Mouse (Mus musculus) heart, adult 9 months (tissue): ENCODE measurements around the gene Bcas3.
A peak's percentile ranks its signal among the peaks of the same experiment; 100 is the strongest.

Source experiments
- DNase-seq, 2 experiments: peaks; one replicate each; pipeline ENCODE4 v3.0.0; 2022; ENCODE audit warnings: low spot score in 2 of 2

The Bcas3 gene

DNA sequence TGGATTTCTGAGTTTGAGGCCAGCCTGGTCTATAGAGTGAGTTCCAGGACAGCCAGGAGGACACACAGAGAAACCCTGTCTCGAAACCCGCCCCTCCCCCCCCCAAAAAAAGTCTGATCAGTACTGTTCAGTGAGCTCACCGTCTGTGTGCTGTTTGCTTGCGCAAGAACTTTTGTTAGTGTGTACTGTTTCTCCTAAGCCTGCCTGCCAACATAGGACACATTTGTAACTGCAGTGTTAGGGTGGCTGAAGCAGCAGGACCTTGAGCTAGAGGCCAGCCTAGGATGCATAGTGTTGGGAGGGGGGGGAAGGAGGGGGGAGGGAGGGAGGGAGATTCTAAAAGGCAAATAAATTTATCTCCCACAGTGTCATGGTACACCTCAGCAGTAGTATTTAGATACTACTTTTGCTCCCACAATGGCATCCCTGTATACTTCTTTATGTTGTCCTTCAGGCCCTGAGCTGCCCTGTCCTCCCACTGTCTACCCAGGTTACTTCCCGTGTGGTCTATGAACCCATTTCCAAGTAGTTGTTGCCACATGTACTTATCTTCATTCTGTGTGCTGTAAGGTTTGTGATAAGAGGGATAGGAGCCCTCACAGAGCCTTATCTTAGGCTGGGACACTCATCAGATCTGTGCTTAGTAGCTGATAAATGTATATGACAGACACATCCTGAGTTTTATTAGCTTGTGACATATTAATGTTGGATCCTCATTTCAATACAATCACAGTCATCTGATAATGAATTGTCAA is 176.7 kb downstream of the Bcas3 start:
- DNase-seq = no peak

- no peak for DNase-seq
Observed at GRCm38 (mm10) chr11:85540989-85541388, 188.0 kb downstream of the Bcas3 start.

GRCm38 (mm10) chr11:85543311-85543710 is 190.3 kb downstream of the Bcas3 start:
- no peak for DNase-seq

GRCm38 (mm10) chr11:85545602-85546001 is 192.6 kb downstream of the Bcas3 start:
- no peak for DNase-seq

DNA sequence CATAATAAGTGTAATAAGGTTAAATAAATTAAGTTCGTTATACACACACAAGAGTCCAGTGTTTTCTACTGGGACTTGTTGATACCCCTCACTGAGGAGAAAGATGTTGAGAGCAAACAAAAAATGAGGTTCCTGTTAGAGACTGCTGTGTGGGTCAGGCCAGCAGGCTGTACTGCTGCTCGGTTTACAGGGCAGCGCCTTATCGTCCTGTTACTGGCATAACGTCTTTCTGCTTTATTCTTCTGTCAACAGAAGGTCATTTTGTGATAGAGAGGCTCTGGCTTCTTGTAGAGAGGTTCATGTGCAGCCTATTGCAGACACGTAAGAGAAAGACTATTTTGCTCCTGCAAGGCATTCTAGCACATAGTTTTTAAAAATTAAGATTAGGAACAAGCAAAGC is 195.0 kb downstream of the Bcas3 start:
- DNase-seq = no peak

DNA sequence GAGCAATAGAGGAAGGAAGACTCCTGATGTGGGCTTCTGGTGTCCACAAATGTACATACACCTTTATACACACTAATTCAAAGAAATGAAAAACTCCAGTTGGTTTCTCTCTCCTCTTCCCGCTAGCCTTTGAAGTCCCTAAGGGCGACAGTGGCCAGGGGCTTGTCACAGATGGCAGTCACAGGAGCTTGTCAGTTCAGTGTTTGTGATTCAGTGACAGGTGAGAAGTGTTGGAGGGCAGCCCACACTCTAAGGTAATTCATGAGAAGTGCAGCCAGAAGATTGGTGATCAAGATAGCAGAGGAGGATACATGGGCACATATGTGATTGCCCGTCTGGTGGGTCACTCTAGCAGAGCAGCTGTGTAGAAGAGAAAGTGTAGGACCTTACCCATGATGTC is 196.7 kb downstream of the Bcas3 start:
- DNase-seq = no peak

DNA sequence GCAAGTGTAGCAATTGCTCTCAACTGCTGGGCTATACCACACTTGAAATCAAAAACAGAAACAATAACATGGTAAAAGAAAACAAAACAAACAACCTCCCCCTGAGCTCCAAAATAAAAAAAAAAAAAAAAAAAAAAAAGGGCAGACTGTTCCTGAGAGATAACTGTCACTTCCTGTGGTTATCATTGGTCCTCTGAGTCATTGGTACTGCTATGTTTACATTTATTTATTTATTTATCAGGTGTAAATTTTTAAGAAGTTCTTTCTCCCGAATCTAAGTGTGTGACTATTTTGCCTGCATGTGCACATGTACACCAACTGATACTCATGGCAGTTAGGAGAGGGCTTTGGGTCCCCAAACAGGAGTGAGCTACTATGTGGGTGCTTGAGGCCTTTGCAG is 202.1 kb downstream of the Bcas3 start:
- DNase-seq = no peak

DNA sequence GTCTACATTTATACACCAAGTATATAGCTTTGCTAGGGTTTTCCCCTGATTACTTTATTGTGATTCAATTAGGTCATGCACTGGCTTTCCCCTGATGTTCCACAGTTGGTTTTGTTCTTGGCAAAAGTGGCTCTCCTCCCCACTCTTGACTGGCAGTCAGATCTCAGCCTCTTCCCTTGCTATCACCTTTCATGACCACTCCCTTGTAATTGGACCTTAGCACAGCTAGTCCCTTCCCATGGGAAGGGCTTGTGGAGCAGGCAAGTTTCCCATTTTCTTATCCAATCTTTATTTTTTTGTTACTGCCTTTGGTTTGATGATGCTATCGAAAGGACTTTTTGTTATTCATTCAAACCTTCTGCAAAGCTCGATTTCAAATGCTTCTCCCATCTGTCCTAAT is 202.8 kb downstream of the Bcas3 start:
- no peak for DNase-seq

DNA sequence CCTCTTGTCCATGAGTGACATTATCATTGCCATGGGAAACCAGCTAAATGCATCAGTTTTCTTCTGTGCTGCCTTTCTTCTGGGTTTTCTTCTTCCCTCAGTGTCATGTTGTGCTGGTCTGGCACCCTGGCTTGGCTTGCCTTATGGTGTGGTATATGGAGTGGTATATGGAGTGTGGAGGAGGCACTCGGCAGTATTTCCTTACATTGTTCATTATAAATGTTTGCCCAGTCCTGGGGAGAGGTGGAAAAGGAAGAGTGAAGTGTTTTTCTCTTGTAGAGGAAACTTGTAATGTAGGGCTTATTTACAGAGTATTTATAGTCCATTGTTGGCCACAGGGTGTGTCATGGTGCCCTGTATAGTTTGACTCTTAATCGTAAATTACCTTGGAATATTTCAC is 212.1 kb downstream of the Bcas3 start:
- DNase-seq = no peak

DNA sequence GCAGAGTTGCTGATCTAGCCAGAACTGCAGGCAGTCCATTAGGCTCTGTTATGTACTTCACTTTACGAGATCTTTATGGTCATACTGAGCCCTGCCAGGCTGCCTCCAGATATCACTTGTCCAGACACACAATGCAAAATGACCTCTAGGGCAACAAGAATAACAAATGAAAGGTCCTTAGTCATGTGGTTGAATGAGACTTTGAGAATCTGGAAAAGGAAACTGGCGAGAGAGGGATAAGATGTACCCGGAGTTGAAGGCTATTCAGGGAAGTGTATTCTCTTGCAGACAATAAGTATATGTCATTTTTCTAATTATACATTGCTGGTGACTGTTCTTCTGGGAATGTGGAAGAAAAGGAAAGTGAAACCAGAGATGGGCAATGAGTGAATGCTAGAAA is 218.1 kb downstream of the Bcas3 start:
- peak in 1 of 2 experiments; percentile 15 for DNase-seq

GRCm38 (mm10) chr11:85571936-85572335 is 219.0 kb downstream of the Bcas3 start:
- peak in 1 of 2 experiments; percentile 14 for DNase-seq

GRCm38 (mm10) chr11:85572590-85572989 is 219.6 kb downstream of the Bcas3 start:
- no peak for DNase-seq

DNA sequence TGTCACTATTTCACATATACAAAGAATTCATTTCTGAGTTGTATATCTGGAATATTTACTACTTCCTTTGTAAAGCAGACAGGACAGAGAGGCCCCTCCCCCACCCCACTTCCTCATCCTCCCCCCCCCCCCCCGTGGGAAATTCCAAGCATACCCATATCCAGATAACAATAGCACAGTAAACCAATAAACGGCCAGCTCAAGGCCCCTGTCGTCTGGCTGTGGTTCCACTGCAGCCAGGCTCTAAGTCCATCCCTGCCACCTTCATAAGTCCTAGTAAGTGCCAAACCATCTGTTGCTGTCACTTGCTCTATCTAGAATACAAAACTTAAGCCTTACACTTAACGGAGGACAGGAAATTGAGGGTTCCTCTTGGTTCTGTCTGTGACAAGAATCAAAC is 221.5 kb downstream of the Bcas3 start:
- peak; percentile 30 to 56 for DNase-seq

DNA sequence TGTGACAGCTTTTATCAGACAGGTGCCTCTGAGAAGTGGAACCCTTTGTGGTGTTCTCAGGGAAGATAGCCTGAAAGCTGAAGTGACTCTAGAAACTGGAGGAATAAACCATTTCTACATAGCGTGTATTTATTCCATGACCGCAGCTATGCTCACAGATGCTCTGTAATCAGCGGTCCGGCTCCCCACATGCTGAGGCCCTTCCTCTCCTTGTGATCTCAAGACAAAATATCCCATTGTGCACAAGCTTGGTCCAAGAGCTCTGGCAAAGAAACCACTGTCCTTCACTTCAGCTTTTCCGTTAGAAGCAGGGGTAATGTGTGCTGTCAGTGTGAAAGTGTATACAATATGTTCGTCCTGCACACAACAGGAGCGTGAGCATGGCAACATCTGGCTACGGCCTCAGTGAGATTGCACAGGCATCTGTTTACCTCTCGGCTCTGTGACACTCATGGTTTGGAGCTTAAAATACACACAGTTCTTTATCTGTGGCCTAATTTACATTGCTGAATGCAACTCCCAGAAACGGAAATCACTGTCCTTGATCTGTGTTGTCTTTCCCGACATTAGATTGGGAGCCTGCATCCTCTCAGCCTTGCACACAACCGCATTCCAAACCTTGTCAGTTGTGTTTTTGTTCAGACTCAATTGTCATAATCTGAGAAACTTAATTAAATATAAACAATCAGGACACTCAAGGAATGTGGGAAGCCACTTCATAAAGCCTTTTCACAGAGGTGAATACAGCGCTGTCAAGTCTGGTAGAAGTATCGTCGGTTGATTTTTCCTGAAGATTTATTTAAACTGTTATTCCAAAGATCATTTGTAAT is 225.1 kb downstream of the Bcas3 start:
- no peak for DNase-seq

GRCm38 (mm10) chr11:85584086-85584485 is 231.1 kb downstream of the Bcas3 start:
- no peak for DNase-seq

DNA sequence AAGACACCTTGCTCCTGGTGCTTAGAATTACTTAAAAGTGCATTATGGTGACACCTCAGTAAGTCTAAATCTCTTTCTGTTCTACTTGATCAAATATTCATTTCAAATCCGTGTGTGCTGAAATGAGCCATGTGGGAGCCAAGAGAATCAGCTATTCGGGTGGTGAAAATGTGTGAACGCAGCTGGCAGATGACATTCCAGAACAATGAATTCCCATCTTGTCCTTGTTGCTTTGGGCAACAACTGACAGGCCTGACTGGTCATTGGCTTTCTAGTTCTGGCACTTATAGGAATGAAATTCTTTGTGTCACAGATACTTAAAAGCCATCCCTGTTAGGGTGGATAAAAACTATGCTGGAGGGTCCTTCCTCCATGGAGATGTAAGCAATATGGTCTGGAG is 240.7 kb downstream of the Bcas3 start:
- DNase-seq = no peak

DNA sequence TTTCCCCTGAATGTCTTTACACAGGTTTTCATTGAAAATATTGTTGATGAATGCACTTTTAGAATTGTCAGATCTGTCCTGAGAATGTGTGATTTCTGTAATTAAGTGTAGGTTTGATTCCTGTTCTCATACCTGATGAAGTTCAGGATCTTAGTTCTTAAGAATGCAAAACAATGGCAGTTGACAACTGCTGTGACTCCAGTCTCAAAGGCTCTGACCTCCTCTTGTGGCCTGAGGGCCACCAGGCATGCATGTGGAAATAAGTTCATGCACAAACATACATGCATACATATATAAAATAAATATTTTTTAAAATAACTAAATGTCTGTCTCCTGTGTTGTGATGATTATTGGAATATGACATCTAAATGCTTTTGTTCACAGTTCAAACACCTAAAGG is 246.3 kb downstream of the Bcas3 start:
- DNase-seq = no peak

GRCm38 (mm10) chr11:85603546-85604322 is 250.8 kb downstream of the Bcas3 start:
- DNase-seq = no peak

DNA sequence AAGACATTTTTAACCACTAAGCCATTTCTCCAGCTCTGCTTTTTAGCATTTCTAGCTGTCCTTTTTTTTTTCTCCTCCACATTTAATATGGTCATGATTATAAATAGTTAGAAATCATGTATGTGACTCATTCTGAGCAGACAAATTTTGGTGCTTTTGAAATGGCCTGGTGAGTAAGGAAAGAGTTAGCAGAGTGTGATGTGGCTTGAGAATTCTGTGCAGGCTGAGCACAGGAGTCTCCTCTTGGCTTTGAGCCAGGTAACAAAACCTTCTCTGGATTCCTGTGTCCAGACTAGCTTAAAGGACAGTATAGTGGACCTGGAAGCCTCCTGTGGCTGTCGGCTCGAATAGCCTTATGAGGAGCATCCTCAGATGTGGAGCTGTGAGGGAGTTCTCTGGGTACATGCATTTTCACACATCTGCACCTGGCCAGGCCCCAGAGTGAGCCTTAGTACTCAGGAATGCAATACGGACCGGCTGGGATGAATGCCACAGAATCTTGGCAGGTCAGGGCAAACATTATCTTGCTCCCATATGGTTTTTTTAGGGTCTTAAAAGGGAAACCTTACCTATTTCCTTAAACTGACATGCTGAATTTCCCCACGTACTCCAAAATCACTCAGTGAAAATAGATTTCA is 256.5 kb downstream of the Bcas3 start:
- DNase-seq = no peak

DNA sequence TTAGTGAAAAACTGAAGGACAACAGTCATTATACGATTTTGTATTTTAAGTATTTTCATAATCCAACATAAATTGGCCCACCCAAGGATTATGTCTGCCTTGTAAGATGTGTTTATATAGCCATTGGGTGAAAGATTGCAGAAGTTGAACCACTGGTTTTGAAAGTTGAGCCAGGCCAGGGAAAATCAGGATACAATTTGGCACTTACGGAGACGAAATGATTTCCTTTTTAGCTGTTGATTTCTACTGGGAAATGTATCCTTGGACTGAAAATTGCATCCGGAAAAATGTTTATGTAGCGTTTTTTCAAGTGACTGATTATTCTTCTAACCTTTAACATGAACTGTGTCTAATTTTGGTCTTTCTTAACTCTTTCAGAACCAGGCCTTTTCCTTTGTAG is 260.1 kb downstream of the Bcas3 start:
- DNase-seq = no peak

- no peak for DNase-seq
Observed at GRCm38 (mm10) chr11:85613586-85613985, 260.6 kb downstream of the Bcas3 start.

- DNase-seq = no peak
Observed at GRCm38 (mm10) chr11:85614431-85614830, 261.5 kb downstream of the Bcas3 start.
